Mouse (Mus musculus): ENCODE data around the gene Gm42791.

DNA sequence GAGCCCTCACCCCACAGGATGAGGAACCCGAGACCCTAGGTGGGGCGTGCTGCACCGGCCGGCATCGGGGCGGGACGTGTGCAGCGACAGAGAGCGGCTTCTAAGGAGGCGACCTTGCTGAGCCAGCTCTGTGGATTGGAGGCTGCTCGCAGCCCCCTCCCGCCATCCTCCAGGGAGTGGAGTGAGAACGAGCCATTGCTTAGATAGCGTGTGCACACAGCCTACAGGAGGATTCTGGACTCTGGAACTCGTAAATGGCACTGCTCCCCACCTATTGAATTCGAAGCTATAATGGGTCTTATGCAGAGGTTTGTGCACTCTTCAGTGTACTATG lies 65.9 kb downstream of the Gm42791 start, which contains the start of gene Katnal1:
- TF ChIP-seq CTCF (IDR thresholded peaks at IDR 0.05; ENCODE audit: low read depth, low read length): no peak
- TF ChIP-seq POLR2A (IDR thresholded peaks at IDR 0.05; ENCODE audit: extremely low read depth, insufficient read depth, low read length): no peak

Measured in liver, adult 2 months (tissue).